Mouse (Mus musculus) limb, embryonic 15.5 days (tissue): ENCODE data around the gene Vps41. TPM values are rescaled to one million over a fixed set of nuclear protein-coding genes. Genes with fewer than 3 reads are reported as not detected.

ENCODE experiments used
- ATAC-seq: fragments of 200-750 bp; cut with Nextera tagmentation; 2 replicates; pipeline ENCODE4 v1.8.0; 2017; ENCODE audit warnings: low read depth, moderate TSS enrichment; ENCODE audit not compliant: insufficient number of reproducible peaks, low FRiP score, low TSS enrichment
- H3K27ac ChIP-seq: fragments of 300-500 bp; sonication (generic); 2 replicates; pipeline ENCODE4 v1.5.1; 2015; ENCODE audit warnings: moderate library complexity, mild to moderate bottlenecking, inconsistent platforms
- H3K27me3 ChIP-seq: fragments of 300-500 bp; sonication (generic); 2 replicates; pipeline ENCODE4 v1.6.1; 2015; ENCODE audit warnings: inconsistent platforms
- H3K36me3 ChIP-seq: fragments of 300-500 bp; sonication (generic); 2 replicates; pipeline ENCODE4 v1.6.1; 2015; ENCODE audit warnings: inconsistent platforms
- H3K4me1 ChIP-seq: fragments of 300-500 bp; sonication (generic); 2 replicates; pipeline ENCODE4 v1.6.1; 2015; ENCODE audit warnings: inconsistent platforms
- H3K4me2 ChIP-seq: fragments of 300-500 bp; sonication (generic); 2 replicates; pipeline ENCODE4 v1.6.1; 2015; ENCODE audit warnings: mild to moderate bottlenecking, inconsistent platforms
- H3K4me3 ChIP-seq: fragments of 300-500 bp; sonication (generic); 2 replicates; pipeline ENCODE4 v1.5.1; 2015; ENCODE audit warnings: mild to moderate bottlenecking, inconsistent platforms
- H3K9ac ChIP-seq: fragments of 300-500 bp; sonication (generic); 2 replicates; pipeline ENCODE4 v1.6.1; 2015; ENCODE audit warnings: inconsistent platforms
- H3K9me3 ChIP-seq: fragments of 300-500 bp; sonication (generic); 2 replicates; pipeline ENCODE4 v1.6.1; 2016; ENCODE audit warnings: inconsistent platforms
- WGBS: fragments of 180-500 bp; shearing (Covaris S2); methylation state at CpG from one replicate; pipeline ENCODE4 v1.1.7; 2015; 5-methylcytosine and 5-hydroxymethylcytosine counted together
- polyA plus RNA-seq: library from polyadenylated mRNA; unstranded; fragments of >200 nt; fragmentation: Nextera tagmentation; extraction: Ambion mirVana; gene quantifications from 2 replicates; pipeline ENCODE4 v1.2.1, GENCODE M21; 2015

Gene Vps41
- polyA plus RNA-seq, 1 experiment from 2014 or later, result 63.5 TPM

DNA sequence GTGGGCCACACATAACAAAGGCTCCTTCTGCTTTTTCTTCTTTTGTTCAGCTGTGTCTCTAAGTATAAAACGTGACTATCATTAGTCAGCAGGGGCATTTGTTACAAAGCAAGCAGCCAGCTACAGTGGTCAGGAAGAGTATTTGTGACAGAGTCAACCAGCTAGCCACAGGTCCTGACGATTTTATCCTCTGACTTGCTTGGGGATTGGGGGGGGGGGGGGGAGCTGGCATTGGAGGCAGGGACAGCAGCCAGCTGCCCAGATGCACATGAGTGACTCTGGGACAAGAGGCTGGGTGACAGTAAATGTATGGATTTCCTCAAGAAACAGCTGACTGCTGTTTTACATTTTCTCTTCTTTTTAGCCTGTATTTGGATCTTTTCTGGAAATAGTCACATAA lies 50.8 kb downstream of the Vps41 start:
- ATAC-seq, result no peak
- H3K9ac ChIP-seq, result no peak overlapping the region
- H3K4me2 ChIP-seq, result no peak overlapping the region
- H3K4me1 ChIP-seq, result no peaks in the 10 kb centered on the region
- H3K9me3 ChIP-seq, result no peaks in the 10 kb centered on the region
- H3K27ac ChIP-seq, result no peak overlapping the region
- 29% methylated on average over 2 of the region's 2 CpGs for WGBS
- no peaks in the 10 kb centered on the region for H3K27me3 ChIP-seq
- H3K36me3 ChIP-seq, result no peaks in the 10 kb centered on the region
- H3K4me3 ChIP-seq, result no peak overlapping the region

DNA sequence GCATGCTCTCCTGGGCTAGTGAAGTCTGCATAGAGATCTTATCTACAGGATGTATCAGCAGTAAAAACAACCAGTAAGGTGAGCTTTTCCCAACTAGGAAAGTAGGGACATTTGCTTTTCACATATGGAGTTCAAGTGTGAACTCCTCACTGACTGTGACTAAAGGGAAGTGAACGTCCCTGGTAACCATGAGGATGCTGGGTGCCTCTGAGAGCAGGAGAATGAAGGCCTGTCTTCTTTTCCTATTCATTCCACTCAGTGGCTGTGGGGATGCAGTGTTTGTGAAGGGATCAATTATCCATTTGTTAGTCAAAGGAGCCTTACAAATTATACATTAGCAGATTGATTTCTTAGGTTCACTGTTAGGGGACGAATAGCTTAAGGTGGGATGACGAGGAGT lies 51.4 kb downstream of the Vps41 start:
- WGBS, result 66% methylated on average over 3 of the region's 3 CpGs

DNA sequence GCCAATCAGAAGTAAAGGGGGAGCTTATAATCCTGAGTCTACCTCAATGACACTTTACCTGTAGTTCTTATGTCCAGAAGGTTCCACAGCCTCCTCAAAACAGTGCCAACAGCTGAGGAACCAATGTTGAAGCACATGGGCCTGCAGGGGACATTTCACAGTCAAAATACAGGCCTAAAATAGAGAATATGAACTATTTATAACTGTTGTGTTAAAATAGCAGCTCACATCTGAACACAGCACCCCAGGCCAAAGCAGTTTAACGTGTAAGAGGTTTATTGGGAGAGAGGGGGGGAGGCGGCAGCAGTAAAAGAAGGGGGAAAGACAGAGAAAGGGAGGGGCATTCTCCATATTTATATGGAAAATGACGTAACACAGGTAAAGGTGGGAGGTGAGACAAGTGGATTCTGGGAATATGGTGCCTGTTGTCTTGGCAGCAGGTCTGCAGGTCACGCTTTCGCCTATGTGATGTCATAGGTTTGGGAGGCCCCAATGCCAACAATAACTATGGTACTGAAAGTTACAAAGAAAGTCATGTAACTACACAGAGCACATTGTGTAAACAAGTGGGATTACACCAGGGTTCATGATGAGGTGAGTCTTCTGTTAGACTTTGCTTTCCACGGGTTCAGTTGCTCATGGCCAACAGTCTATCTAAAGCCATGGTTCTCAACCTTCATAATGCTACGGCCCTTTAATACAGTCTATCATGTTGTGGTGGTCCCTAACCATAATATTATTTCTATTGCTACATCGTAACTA lies 56.5 kb downstream of the Vps41 start:
- 74% methylated on average over 8 of the region's 8 CpGs for WGBS
- ATAC-seq, result no peak
- Histone ChIP-seq H3K27ac (no peak overlapping the region), H3K9me3 (no peaks in the 10 kb centered on the region), H3K4me1 (0 out of 2 replicates have a peak, but pooled peaks cover 4% of the 10 kb centered on the region), H3K36me3 (no peaks in the 10 kb centered on the region), H3K27me3 (no peaks in the 10 kb centered on the region), H3K4me2 (no peak overlapping the region), H3K9ac (no peak overlapping the region), H3K4me3 (no peak overlapping the region)

More for the DNA sequence above, 51.4 kb downstream of the Vps41 start:
- ATAC-seq, result no peak
- no peaks in the 10 kb centered on the region for H3K36me3 ChIP-seq
- no peak overlapping the region for H3K4me3 ChIP-seq
- no peak overlapping the region for H3K27ac ChIP-seq
- H3K9me3 ChIP-seq, result no peaks in the 10 kb centered on the region
- H3K27me3 ChIP-seq, result no peaks in the 10 kb centered on the region
- H3K9ac ChIP-seq, result no peak overlapping the region
- H3K4me2 ChIP-seq, result no peak overlapping the region
- 0 out of 2 replicates have a peak, but pooled peaks cover 3% of the 10 kb centered on the region for H3K4me1 ChIP-seq

DNA sequence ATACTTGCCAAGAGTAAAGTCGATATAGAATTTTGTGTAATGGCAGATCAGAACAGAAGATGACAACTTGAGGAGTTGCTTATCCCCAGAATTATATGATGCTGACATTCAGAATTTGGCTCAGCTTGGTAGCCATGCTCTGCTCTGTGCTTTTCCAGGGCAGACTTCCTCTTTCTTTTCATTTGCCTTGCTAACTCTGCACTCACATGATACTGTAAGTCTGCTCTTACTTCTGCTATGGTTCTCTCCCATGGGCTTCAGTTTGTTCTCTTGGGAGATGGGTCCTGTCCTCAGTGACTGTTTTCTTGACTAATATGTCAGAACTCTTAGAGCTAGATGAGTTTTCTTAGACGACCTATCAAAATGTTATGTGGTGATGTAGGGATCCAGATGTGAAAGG lies 64.2 kb downstream of the Vps41 start:
- Histone ChIP-seq H3K27me3 (no peaks in the 10 kb centered on the region), H3K9ac (no peak overlapping the region), H3K9me3 (no peaks in the 10 kb centered on the region), H3K36me3 (no peaks in the 10 kb centered on the region), H3K4me1 (no peaks in the 10 kb centered on the region), H3K27ac (no peak overlapping the region), H3K4me3 (no peak overlapping the region), H3K4me2 (no peak overlapping the region)
- 77% methylated on average over 2 of the region's 2 CpGs for WGBS
- no peak for ATAC-seq

DNA sequence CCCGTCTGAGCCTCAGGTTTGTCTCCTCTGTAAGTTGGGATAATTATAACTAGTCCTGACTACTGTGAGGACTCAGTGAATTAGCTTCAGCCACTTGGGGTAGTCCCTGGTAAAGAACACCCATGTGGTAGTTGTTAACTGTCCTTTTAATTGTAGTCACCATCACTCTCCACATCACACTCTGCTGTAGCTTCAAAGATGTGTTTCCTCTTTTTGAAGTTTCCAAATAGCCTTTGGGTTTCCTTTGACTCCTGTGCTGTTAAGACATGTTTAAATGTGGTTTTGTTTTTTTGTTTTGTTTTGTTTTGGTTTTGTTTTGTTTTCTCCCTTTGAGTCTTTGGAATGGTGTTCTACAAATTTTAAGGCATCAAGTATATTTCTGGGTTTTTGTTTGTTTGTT lies 68.6 kb downstream of the Vps41 start:
- Histone ChIP-seq H3K36me3 (no peaks in the 10 kb centered on the region), H3K4me2 (no peak overlapping the region), H3K27me3 (no peaks in the 10 kb centered on the region), H3K9ac (no peak overlapping the region), H3K4me3 (no peak overlapping the region), H3K9me3 (no peaks in the 10 kb centered on the region), H3K27ac (no peak overlapping the region), H3K4me1 (peaks cover 4% of the 10 kb centered on the region; the same call in 1 of the 2 replicates)
- WGBS, result 36% methylated on average over 1 of the region's 1 CpGs
- ATAC-seq, result no peak

DNA sequence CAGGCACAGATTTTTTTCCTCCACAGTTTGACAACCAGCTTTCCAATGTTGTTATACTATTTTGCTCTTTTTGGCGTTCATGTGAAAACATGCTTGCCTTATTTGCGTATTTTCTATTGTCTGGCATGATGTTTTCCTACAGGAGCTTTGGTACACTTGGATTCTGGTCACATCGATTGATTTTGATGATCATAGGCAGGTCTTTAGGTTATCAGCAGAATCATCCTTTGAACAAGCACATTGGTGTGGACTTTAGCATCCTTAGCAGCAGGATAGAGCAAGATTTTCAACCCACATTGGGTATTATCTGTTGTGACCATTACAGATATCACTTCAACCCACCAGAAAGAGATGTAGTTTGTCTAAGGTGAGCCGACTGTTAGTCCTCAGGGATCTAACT lies 71.0 kb downstream of the Vps41 start:
- H3K36me3 ChIP-seq, result no peaks in the 10 kb centered on the region
- H3K4me2 ChIP-seq, result no peak overlapping the region
- no peak overlapping the region for H3K4me3 ChIP-seq
- H3K27ac ChIP-seq, result no peak overlapping the region
- H3K9ac ChIP-seq, result no peak overlapping the region
- H3K27me3 ChIP-seq, result no peaks in the 10 kb centered on the region
- no peaks in the 10 kb centered on the region for H3K9me3 ChIP-seq
- 90% methylated on average over 4 of the region's 4 CpGs for WGBS
- peaks cover 4% of the 10 kb centered on the region; the same call in 1 of the 2 replicates for H3K4me1 ChIP-seq
- ATAC-seq, result no peak

DNA sequence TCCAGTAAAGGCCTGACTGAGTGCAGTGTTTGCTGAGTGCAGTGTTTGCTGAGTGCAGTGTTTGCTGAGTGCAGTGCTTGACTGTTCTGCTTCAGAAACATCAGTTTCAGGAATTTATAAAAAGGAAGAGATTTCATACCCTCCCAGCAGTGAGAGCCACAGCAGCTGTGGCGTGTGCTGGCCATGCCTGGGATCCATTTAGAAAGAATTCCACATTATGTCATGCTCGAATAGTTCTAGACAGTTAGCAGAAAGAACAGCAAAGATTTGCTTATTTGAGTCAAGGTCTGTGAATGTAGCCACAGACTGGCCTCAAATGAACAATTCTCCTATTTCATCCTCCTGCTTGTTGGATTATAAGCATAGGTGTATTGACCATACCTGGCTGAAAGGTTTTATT lies 71.6 kb downstream of the Vps41 start:
- Histone ChIP-seq H3K4me2 (no peak overlapping the region), H3K27ac (no peak overlapping the region), H3K4me3 (no peak overlapping the region), H3K9me3 (no peaks in the 10 kb centered on the region), H3K27me3 (no peaks in the 10 kb centered on the region), H3K4me1 (peaks cover 4% of the 10 kb centered on the region; the same call in 1 of the 2 replicates), H3K36me3 (no peaks in the 10 kb centered on the region), H3K9ac (no peak overlapping the region)
- no peak for ATAC-seq
- WGBS, result 31% methylated on average over 2 of the region's 2 CpGs

DNA sequence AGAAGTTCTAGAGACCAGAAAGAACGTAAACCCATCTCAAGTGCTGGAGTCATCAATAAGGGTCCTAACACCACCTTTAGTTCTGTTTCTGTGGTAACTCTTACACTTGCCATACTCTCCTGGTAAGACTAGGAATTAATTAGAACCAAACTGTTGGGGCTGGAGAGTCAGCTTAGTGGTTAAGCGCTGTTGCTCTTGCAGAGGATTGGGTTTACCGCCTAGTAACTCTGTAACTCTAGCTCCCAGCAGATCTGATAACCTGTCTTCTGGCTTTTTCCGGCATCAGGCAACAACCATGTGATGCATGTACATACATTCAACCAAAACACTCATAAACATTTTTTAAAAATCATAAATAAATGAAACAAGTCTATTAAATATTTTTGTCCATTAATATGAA lies 72.6 kb downstream of the Vps41 start:
- no peak for ATAC-seq
- no peaks in the 10 kb centered on the region for H3K9me3 ChIP-seq
- no peaks in the 10 kb centered on the region for H3K36me3 ChIP-seq
- H3K4me2 ChIP-seq, result no peak overlapping the region
- WGBS, result 78% methylated on average over 4 of the region's 4 CpGs
- H3K27me3 ChIP-seq, result no peaks in the 10 kb centered on the region
- peaks cover 4% of the 10 kb centered on the region; the same call in 1 of the 2 replicates for H3K4me1 ChIP-seq
- H3K4me3 ChIP-seq, result no peak overlapping the region
- H3K9ac ChIP-seq, result no peak overlapping the region
- H3K27ac ChIP-seq, result no peak overlapping the region

DNA sequence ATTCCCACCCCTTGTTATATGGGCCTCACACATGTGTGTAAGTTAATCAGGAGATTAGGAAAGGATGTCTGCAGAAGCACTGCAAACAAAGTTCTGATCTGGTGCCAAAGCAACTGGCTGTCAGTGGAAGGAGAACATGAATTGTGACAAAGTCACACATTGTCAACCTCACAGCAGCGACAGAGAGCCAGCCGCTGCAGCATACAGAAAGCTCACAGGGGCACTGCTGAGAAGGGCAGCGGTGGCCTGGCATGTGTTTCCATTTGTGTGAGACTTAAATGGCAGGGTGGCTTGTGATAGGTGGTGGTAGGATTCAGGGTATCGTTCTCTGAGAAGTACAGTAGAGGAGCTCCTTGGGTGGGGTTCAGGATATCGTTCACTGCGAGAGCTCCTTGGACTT lies 73.0 kb downstream of the Vps41 start:
- no peaks in the 10 kb centered on the region for H3K36me3 ChIP-seq
- H3K9ac ChIP-seq, result no peak overlapping the region
- H3K27ac ChIP-seq, result no peak overlapping the region
- H3K4me3 ChIP-seq, result no peak overlapping the region
- 71% methylated on average over 6 of the region's 6 CpGs for WGBS
- H3K4me1 ChIP-seq, result peaks cover 4% of the 10 kb centered on the region; the same call in 1 of the 2 replicates
- no peak for ATAC-seq
- no peaks in the 10 kb centered on the region for H3K9me3 ChIP-seq
- no peak overlapping the region for H3K4me2 ChIP-seq
- H3K27me3 ChIP-seq, result no peaks in the 10 kb centered on the region

DNA sequence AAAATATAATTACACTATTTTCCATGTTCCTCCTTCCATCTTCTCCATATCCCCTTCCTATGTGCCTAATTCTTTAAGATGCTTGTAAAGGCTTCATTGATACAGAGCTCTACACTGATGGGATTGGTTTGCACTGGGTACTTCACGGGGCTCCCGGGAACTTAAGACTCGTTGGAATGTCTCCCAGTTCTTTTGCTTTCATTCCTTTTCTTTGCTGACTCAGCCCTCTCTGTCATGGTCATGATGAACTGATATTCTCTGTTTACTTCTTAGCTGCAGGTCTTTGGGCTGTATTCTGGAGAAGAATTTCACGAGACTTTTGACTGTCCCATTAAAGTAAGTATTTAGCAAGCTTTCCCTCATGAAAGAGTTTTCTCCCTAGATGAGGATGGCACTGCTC lies 74.2 kb downstream of the Vps41 start:
- WGBS, result 53% methylated on average over 4 of the region's 4 CpGs
- ATAC-seq, result no peak
- Histone ChIP-seq H3K27ac (no peak overlapping the region), H3K4me1 (peaks cover 4% of the 10 kb centered on the region; the same call in 1 of the 2 replicates), H3K9me3 (no peaks in the 10 kb centered on the region), H3K9ac (no peak overlapping the region), H3K4me2 (no peak overlapping the region), H3K36me3 (no peaks in the 10 kb centered on the region), H3K27me3 (no peaks in the 10 kb centered on the region), H3K4me3 (no peak overlapping the region)

DNA sequence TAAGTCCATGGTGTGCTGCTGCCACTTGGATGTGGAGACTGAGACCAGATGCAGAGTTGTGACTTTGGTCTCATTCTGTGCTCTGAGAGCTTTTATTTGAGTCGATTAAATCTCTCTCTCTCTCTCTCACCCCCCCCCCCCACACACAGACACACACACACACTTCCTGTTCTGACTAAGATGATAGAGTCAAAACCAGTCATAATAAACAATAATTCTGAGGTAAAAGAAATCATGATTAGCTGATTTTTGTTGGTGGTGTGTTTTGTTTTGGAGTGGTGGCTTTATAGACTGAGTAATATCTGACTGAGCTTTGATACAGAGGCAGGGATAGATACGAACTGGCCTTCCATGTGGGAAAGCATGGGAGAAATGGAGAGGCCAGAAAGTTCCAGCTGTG lies 74.6 kb downstream of the Vps41 start:
- H3K9me3 ChIP-seq, result no peaks in the 10 kb centered on the region
- WGBS, result 83% methylated on average over 2 of the region's 2 CpGs
- no peak overlapping the region for H3K4me2 ChIP-seq

DNA sequence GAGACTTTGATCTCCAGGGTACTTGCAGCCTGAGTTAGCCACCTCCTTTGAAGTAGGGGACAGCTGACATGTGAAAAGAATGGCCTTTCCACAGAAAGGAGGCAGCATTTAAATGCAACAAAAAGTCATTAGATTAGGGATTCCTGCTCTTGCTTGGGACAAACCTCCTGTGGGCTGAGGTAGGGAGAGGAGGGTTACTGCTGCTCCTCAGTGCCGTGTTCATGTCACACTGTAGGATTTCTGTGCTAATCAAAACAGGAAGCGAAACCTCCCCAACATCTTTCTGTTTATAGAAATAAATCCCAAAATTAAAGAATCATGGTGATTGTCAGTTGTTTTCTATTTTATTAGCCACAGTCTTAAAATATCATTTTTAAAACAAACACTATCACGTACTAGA lies 77.4 kb downstream of the Vps41 start:
- H3K27me3 ChIP-seq, result no peaks in the 10 kb centered on the region
- no peak for ATAC-seq
- H3K4me2 ChIP-seq, result no peak overlapping the region
- 67% methylated on average over 3 of the region's 3 CpGs for WGBS
- H3K9ac ChIP-seq, result no peak overlapping the region
- no peak overlapping the region for H3K27ac ChIP-seq
- peaks cover 4% of the 10 kb centered on the region; the same call in 1 of the 2 replicates for H3K4me1 ChIP-seq
- H3K4me3 ChIP-seq, result no peak overlapping the region
- H3K36me3 ChIP-seq, result peaks cover 8% of the 10 kb centered on the region; the same call in 1 of the 2 replicates
- no peaks in the 10 kb centered on the region for H3K9me3 ChIP-seq

More for the DNA sequence above, 74.6 kb downstream of the Vps41 start:
- H3K4me3 ChIP-seq, result no peak overlapping the region
- peaks cover 4% of the 10 kb centered on the region; the same call in 1 of the 2 replicates for H3K4me1 ChIP-seq
- peaks cover 1% of the 10 kb centered on the region; the same call in 1 of the 2 replicates for H3K36me3 ChIP-seq
- no peak for ATAC-seq
- H3K9ac ChIP-seq, result no peak overlapping the region
- no peaks in the 10 kb centered on the region for H3K27me3 ChIP-seq
- H3K27ac ChIP-seq, result no peak overlapping the region
